Mouse (Mus musculus) ovary, postnatal 14 days (tissue): ENCODE results near the gene Rsph9.
A peak's percentile ranks its signal among the peaks of the same experiment; 100 is the strongest.

Experiments used
- DNase-seq: peaks from one replicate; pipeline ENCODE4 v3.0.0; 2022; ENCODE audit warnings: low spot score

The Rsph9 gene

GRCm38 (mm10) chr17:46139872-46140271 lies 4.1 kb downstream of the Rsph9 start:
- DNase-seq = no peak

GRCm38 (mm10) chr17:46138563-46139236 lies 5.3 kb downstream of the Rsph9 start:
- DNase-seq = no peak

GRCm38 (mm10) chr17:46132862-46133261 lies 11.2 kb downstream of the Rsph9 start:
- DNase-seq = no peak

GRCm38 (mm10) chr17:46132058-46132718 lies 11.8 kb downstream of the Rsph9 start:
- peak; percentile 84 for DNase-seq

GRCm38 (mm10) chr17:46129741-46130498 lies 14.1 kb downstream of the Rsph9 start:
- DNase-seq = peak; percentile 70

GRCm38 (mm10) chr17:46127814-46128493 lies 16.1 kb downstream of the Rsph9 start:
- no peak for DNase-seq

- DNase-seq = no peak
These were observed 17.4 kb downstream of the Rsph9 start for GRCm38 (mm10) chr17:46126608-46127007.

GRCm38 (mm10) chr17:46123953-46124700 lies 19.9 kb downstream of the Rsph9 start:
- DNase-seq = no peak

- DNase-seq = no peak
These were observed 20.7 kb downstream of the Rsph9 start for GRCm38 (mm10) chr17:46123285-46123684.

GRCm38 (mm10) chr17:46122791-46123190 lies 21.2 kb downstream of the Rsph9 start:
- no peak for DNase-seq

GRCm38 (mm10) chr17:46119641-46120040 lies 24.4 kb downstream of the Rsph9 start:
- DNase-seq = no peak

GRCm38 (mm10) chr17:46118423-46118850 lies 25.6 kb downstream of the Rsph9 start:
- no peak for DNase-seq

- no peak for DNase-seq
These were observed 26.2 kb downstream of the Rsph9 start for GRCm38 (mm10) chr17:46117623-46118422.

GRCm38 (mm10) chr17:46116881-46117280 lies 27.1 kb downstream of the Rsph9 start:
- DNase-seq = no peak

GRCm38 (mm10) chr17:46116138-46116537 lies 27.9 kb downstream of the Rsph9 start:
- DNase-seq = no peak

- no peak for DNase-seq
These were observed 28.5 kb downstream of the Rsph9 start for GRCm38 (mm10) chr17:46115489-46115888.

GRCm38 (mm10) chr17:46110402-46111289 lies 33.4 kb downstream of the Rsph9 start, which contains the start of gene Mrps18a:
Gene Mrps18a (plus strand): TSS chr17:46110986.
- peak; percentile 79 for DNase-seq

- DNase-seq = no peak
These were observed 35.7 kb downstream of the Rsph9 start for GRCm38 (mm10) chr17:46108286-46108685.

- no peak for DNase-seq
These were observed 39.5 kb downstream of the Rsph9 start for GRCm38 (mm10) chr17:46104487-46104886.
